12 mouse cellular contexts compared by ENCODE assay signal in genomic region chr4:155344299-155344600, GRCm38 (mm10). TPM values are rescaled to one million over a fixed set of nuclear protein-coding genes. Genes with fewer than 3 reads are reported as not detected.
DNase-seq lines count a peak whose midpoint lies in the region; ATAC-seq lines count a peak whose summit lies in the region.
"Had no signal": no experiment of that assay in that cellular context is flagged by ENCODE, and none has a peak within 500 bp of the region (broad histone marks: within the 10 kb centered on the region; RNA-seq: fewer than 3 reads in every experiment).

No protein-coding gene starts in this region.

- peak overlapping the region; percentile 66 for H3K4me3 ChIP-seq in forebrain, embryonic 14.5 days (ENCODE audit: low read depth, low read length)
- peak overlapping the region; percentile 57 for H3K4me3 ChIP-seq in midbrain, embryonic 11.5 days (ENCODE audit: low read depth, low read length)
- H3K4me3 ChIP-seq in liver, embryonic 11.5 days (ENCODE audit: low read depth, low read length), result no peak overlapping the region

- H3K4me2 ChIP-seq in forebrain, embryonic 14.5 days (ENCODE audit: low read length), result peak overlapping the region; percentile 90
- peak overlapping the region; percentile 96 for H3K4me2 ChIP-seq in midbrain, embryonic 11.5 days
- no peak overlapping the region for H3K4me2 ChIP-seq in liver, embryonic 11.5 days

- H3K27me3 ChIP-seq in forebrain, embryonic 14.5 days (replicated peaks; ENCODE audit: control insufficient read depth, insufficient read depth, low read length), result no peaks in the 10 kb centered on the region
- H3K27me3 ChIP-seq in midbrain, embryonic 11.5 days (ENCODE audit: control insufficient read depth, insufficient read depth, low read length), result peaks cover 8% of the 10 kb centered on the region
- H3K27me3 ChIP-seq in liver, embryonic 11.5 days (replicated peaks; ENCODE audit: control insufficient read depth, insufficient read depth, low read length), result peaks cover 39% of the 10 kb centered on the region

- 51% methylated on average over 3 of the region's 3 CpGs for WGBS in forebrain, embryonic 14.5 days
- 59% methylated on average over 3 of the region's 3 CpGs for WGBS in midbrain, embryonic 11.5 days
- 41% methylated on average over 3 of the region's 3 CpGs for WGBS in liver, embryonic 11.5 days

- DNase-seq in layer of hippocampus, adult 11-12 months (ENCODE audit: low spot score), result peak; percentile 32
- no peak for DNase-seq in layer of hippocampus, adult 9-10 months (ENCODE audit: low spot score)
- DNase-seq in brain, adult 2 months (ENCODE audit: low read depth, low spot score), result peak; percentile 72
- DNase-seq in forebrain, embryonic 14.5 days (ENCODE audit: low spot score), result peak; percentile 6
- no peak for DNase-seq in midbrain, embryonic 11.5 days (ENCODE audit: low spot score, missing footprints)
- no peak for DNase-seq in liver, embryonic 11.5 days (ENCODE audit: low spot score)
- no peak for DNase-seq in adrenal gland, postnatal 25 days
- DNase-seq: gastrocnemius, adult 2 months had no signal

- H3K36me3 ChIP-seq in forebrain, embryonic 14.5 days (ENCODE audit: control insufficient read depth, insufficient read depth, low read length), result no peaks in the 10 kb centered on the region
- no peaks in the 10 kb centered on the region for H3K36me3 ChIP-seq in midbrain, embryonic 11.5 days (ENCODE audit: control insufficient read depth, insufficient read depth, low read length)
- no peaks in the 10 kb centered on the region for H3K36me3 ChIP-seq in liver, embryonic 11.5 days (ENCODE audit: control insufficient read depth, insufficient read depth, low read length)

- H3K27ac ChIP-seq in forebrain, embryonic 14.5 days (ENCODE audit: low read depth, low read length), result 0 out of 2 replicates have a peak overlapping the region, but pooled peaks have one; percentile 91
- H3K27ac ChIP-seq in midbrain, embryonic 11.5 days (ENCODE audit: low read depth, low read length), result no peak overlapping the region
- no peak overlapping the region for H3K27ac ChIP-seq in liver, embryonic 11.5 days (ENCODE audit: low read depth, low read length)
- H3K27ac ChIP-seq: gastrocnemius, adult 2 months; macrophage had no signal

- no peaks in the 10 kb centered on the region for H3K9me3 ChIP-seq in forebrain, embryonic 14.5 days (replicated peaks; ENCODE audit: control insufficient read depth, low read length)
- no peaks in the 10 kb centered on the region for H3K9me3 ChIP-seq in midbrain, embryonic 11.5 days (ENCODE audit: control insufficient read depth, low read length)
- H3K9me3 ChIP-seq in liver, embryonic 11.5 days (ENCODE audit: control insufficient read depth, low read length), result no peaks in the 10 kb centered on the region

- no peak for ATAC-seq in forebrain, embryonic 14.5 days
- no peak for ATAC-seq in midbrain, embryonic 11.5 days (ENCODE audit: low FRiP score)
- no peak for ATAC-seq in liver, embryonic 11.5 days (replicated peaks; ENCODE audit: low FRiP score)
- no peak for ATAC-seq in granulocyte monocyte progenitor cell, adult 5-6 weeks (replicated peaks; ENCODE audit: poor library complexity, severe bottlenecking)
- ATAC-seq: CD4-positive, CD25-positive, alpha-beta regulatory T cell, adult 4 months; inflammation-experienced regulatory T-cells, adult 6 months had no signal

- peak overlapping the region; percentile 80 for H3K9ac ChIP-seq in forebrain, embryonic 14.5 days (ENCODE audit: low read length)
- peak overlapping the region; percentile 81; the same call in 1 of the 2 replicates for H3K9ac ChIP-seq in midbrain, embryonic 11.5 days (ENCODE audit: low read length)
- H3K9ac ChIP-seq in liver, embryonic 11.5 days (ENCODE audit: low read depth, low read length), result no peak overlapping the region

- H3K4me1 ChIP-seq in forebrain, embryonic 14.5 days (ENCODE audit: control insufficient read depth, insufficient read depth, low read length), result peaks cover 5% of the 10 kb centered on the region
- H3K4me1 ChIP-seq in midbrain, embryonic 11.5 days (ENCODE audit: control insufficient read depth, insufficient read depth, low read length), result peaks cover 10% of the 10 kb centered on the region
- H3K4me1 ChIP-seq in liver, embryonic 11.5 days (replicated peaks; ENCODE audit: control insufficient read depth, insufficient read depth, low read length), result no peaks in the 10 kb centered on the region; the same call in 1 of the 2 replicates

RNA-seq across cellular contexts. Expression of gene Prkcz, which starts 16.9 kb away (rescaled TPM):
- 45.4 and 52.5 TPM in 2 replicates for polyA plus RNA-seq in forebrain, embryonic 14.5 days (2014; fragmentation: Nextera tagmentation; extraction: Ambion mirVana)
- 17.6 and 18.3 TPM in 2 replicates for polyA plus RNA-seq in midbrain, embryonic 11.5 days (2014; fragmentation: Nextera tagmentation; extraction: Ambion mirVana)
- 5.1 and 6.8 TPM in 2 replicates for polyA plus RNA-seq in liver, embryonic 11.5 days (2014; fragmentation: Nextera tagmentation; extraction: Ambion mirVana)
- total RNA-seq in adrenal gland, postnatal 25 days (2021), result 2.5 and 6.3 TPM in 2 replicates
- total RNA-seq in granulocyte monocyte progenitor cell, adult 5-6 weeks (2014; fragmentation: Nextera tagmentation), result not detected in 2 replicates
- not detected in 2 replicates for total RNA-seq in granulocyte monocyte progenitor cell, adult 5-6 weeks (2017)
- polyA plus RNA-seq: macrophage had no signal

RNA-seq across cellular contexts. Expression of gene Gabrd, which starts 53.7 kb away (rescaled TPM):
- 1.2 and 1.7 TPM in 2 replicates for polyA plus RNA-seq in forebrain, embryonic 14.5 days (2014; fragmentation: Nextera tagmentation; extraction: Ambion mirVana)
- polyA plus RNA-seq in midbrain, embryonic 11.5 days (2014; fragmentation: Nextera tagmentation; extraction: Ambion mirVana), result not detected in 2 replicates
- polyA plus RNA-seq in liver, embryonic 11.5 days (2014; fragmentation: Nextera tagmentation; extraction: Ambion mirVana), result not detected in 2 replicates
- not detected in 2 replicates for total RNA-seq in adrenal gland, postnatal 25 days (2021)
- total RNA-seq in granulocyte monocyte progenitor cell, adult 5-6 weeks (2014; fragmentation: Nextera tagmentation), result not detected in 2 replicates
- not detected in 2 replicates for total RNA-seq in granulocyte monocyte progenitor cell, adult 5-6 weeks (2017)

Comparison
In these comparisons a context has a peak if more than half of its experiments do, and no peak if none do; other contexts are left out.
1. DNase-seq: peak in layer of hippocampus, adult 11-12 months (single experiment), brain, adult 2 months (single experiment) and forebrain, embryonic 14.5 days (single experiment); none in layer of hippocampus, adult 9-10 months (single experiment), midbrain, embryonic 11.5 days (single experiment), liver, embryonic 11.5 days (single experiment) and adrenal gland, postnatal 25 days (single experiment).